Mouse (Mus musculus) CH12.LX (cell line): ENCODE data around the gene Trim12a. TPM values are rescaled to one million over a fixed set of nuclear protein-coding genes. Genes with fewer than 3 reads are reported as not detected.

Experiments used
- DNase-seq: peaks from one replicate; pipeline ENCODE4 v3.0.0-alpha.2; 2013; ENCODE audit errors: extremely low read depth
- H3K27ac ChIP-seq: 2 replicates; pipeline ENCODE4 v1.5.1; 2012; ENCODE audit warnings: low read depth, mild to moderate bottlenecking, control low read depth, moderate library complexity; ENCODE audit not compliant: insufficient read depth
- H3K27me3 ChIP-seq: replicated peaks from 2 replicates; pipeline ENCODE3; 2012; ENCODE audit warnings: inconsistent platforms
- H3K36me3 ChIP-seq, 2 experiments: replicated peaks in 1 of 2; 2 replicates each; pipeline versions ENCODE3 to v1.6.1; 2012; ENCODE audit warnings: inconsistent platforms in 1 of 2, low read length in 1 of 2, mild to moderate bottlenecking in 1 of 2, mixed read lengths in 1 of 2, moderate library complexity in 1 of 2; ENCODE audit not compliant: control insufficient read depth in 1 of 2, insufficient read depth in 1 of 2
- H3K4me1 ChIP-seq, 2 experiments: 2 replicates each; pipeline ENCODE4 v1.6.1; 2012; ENCODE audit warnings: inconsistent platforms in 1 of 2, moderate library complexity in 1 of 2; ENCODE audit not compliant: insufficient read depth in 2 of 2, control insufficient read depth in 1 of 2
- H3K4me2 ChIP-seq: 2 replicates; pipeline ENCODE4 v1.6.1; 2012; ENCODE audit warnings: low read depth, mild to moderate bottlenecking, control low read depth; ENCODE audit not compliant: poor library complexity, insufficient read depth, severe bottlenecking
- H3K4me3 ChIP-seq, 3 experiments: fragments of 150-350 bp in 1 of 3; sonication (generic) in 1 of 3; replicated peaks in 1 of 3; 2 replicates each; pipeline versions ENCODE3 to v1.5.1; 2011 to 2012; ENCODE audit warnings: low read depth in 2 of 3, low read length in 2 of 3, mild to moderate bottlenecking in 2 of 3, moderate library complexity in 2 of 3, control low read depth in 1 of 3, improper control_type of control experiment in 1 of 3, inconsistent platforms in 1 of 3, mixed read lengths in 1 of 3; ENCODE audit not compliant: poor library complexity in 1 of 3
- H3K79me2 ChIP-seq: replicated peaks from 2 replicates; pipeline ENCODE4 v1.6.1; 2012; ENCODE audit warnings: mild to moderate bottlenecking, moderate library complexity; ENCODE audit not compliant: control insufficient read depth, poor library complexity, insufficient read depth, severe bottlenecking; ENCODE audit errors: extremely low read depth
- H3K9ac ChIP-seq: 2 replicates; pipeline ENCODE4 v1.6.1; 2012; ENCODE audit warnings: low read depth, mild to moderate bottlenecking, control low read depth, moderate library complexity; ENCODE audit not compliant: insufficient read depth
- H3K9me3 ChIP-seq: replicated peaks from 2 replicates; pipeline ENCODE3; 2012; ENCODE audit warnings: low read length, inconsistent platforms, mixed read lengths
- CHD1 ChIP-seq: IDR thresholded peaks from 2 replicates; pipeline ENCODE4 v1.6.1; 2012; ENCODE audit warnings: low read depth, low read length, improper control_type of control experiment, inconsistent platforms
- E2F4 ChIP-seq: IDR thresholded peaks from 2 replicates; pipeline ENCODE4 v1.6.1; 2011; ENCODE audit warnings: low read depth, low read length, improper control_type of control experiment; ENCODE audit not compliant: insufficient replicate concordance
- ETS1 ChIP-seq: conservative IDR thresholded peaks from 2 replicates; pipeline ENCODE4 v1.6.1; 2012; ENCODE audit warnings: low read depth, mild to moderate bottlenecking, inconsistent platforms, low read length, improper control_type of control experiment, moderate library complexity
- HCFC1 ChIP-seq: IDR thresholded peaks from 2 replicates; pipeline ENCODE4 v1.6.1; 2012; ENCODE audit warnings: low read depth, mild to moderate bottlenecking, inconsistent platforms, low read length, improper control_type of control experiment
- KAT2A ChIP-seq: IDR thresholded peaks from 2 replicates; pipeline ENCODE4 v1.6.1; 2012; ENCODE audit warnings: low read length, improper control_type of control experiment, inconsistent platforms; ENCODE audit not compliant: insufficient replicate concordance
- MAFK ChIP-seq: IDR thresholded peaks from 2 replicates; pipeline ENCODE4 v1.6.1; 2011; ENCODE audit warnings: low read length, improper control_type of control experiment; ENCODE audit not compliant: insufficient replicate concordance
- MAZ ChIP-seq: IDR thresholded peaks from 2 replicates; pipeline ENCODE4 v1.6.1; 2012; ENCODE audit warnings: low read depth, mild to moderate bottlenecking, inconsistent platforms, low read length, improper control_type of control experiment, moderate library complexity
- MEF2A ChIP-seq: IDR thresholded peaks from 2 replicates; pipeline ENCODE4 v1.6.1; 2014; ENCODE audit warnings: low read depth, mild to moderate bottlenecking, inconsistent platforms, low read length, improper control_type of control experiment, borderline replicate concordance
- MYC ChIP-seq: IDR thresholded peaks from 2 replicates; pipeline ENCODE4 v1.6.1; 2011; ENCODE audit warnings: low read depth, mild to moderate bottlenecking, improper control_type of control experiment, low read length
- NRF1 ChIP-seq: IDR thresholded peaks from 2 replicates; pipeline ENCODE4 v1.6.1; 2014; ENCODE audit warnings: low read depth, mild to moderate bottlenecking, inconsistent platforms, low read length, improper control_type of control experiment, moderate library complexity
- SIN3A ChIP-seq: IDR thresholded peaks from 2 replicates; pipeline ENCODE4 v1.6.1; 2012; ENCODE audit warnings: low read length, improper control_type of control experiment, inconsistent platforms
- SMC3 ChIP-seq: IDR thresholded peaks from 2 replicates; pipeline ENCODE4 v1.6.1; 2011; ENCODE audit warnings: low read depth, low read length, improper control_type of control experiment
- TCF12 ChIP-seq: IDR thresholded peaks from 2 replicates; pipeline ENCODE4 v1.6.1; 2014; ENCODE audit warnings: low read depth, mild to moderate bottlenecking, inconsistent platforms, low read length, improper control_type of control experiment
- UBTF ChIP-seq: IDR thresholded peaks from 2 replicates; pipeline ENCODE4 v1.6.1; 2012; ENCODE audit warnings: low read depth, mild to moderate bottlenecking, inconsistent platforms, low read length, improper control_type of control experiment, moderate library complexity
- USF2 ChIP-seq: conservative IDR thresholded peaks from 2 replicates; pipeline ENCODE4 v1.6.1; 2011; ENCODE audit warnings: low read depth, low read length, improper control_type of control experiment
- ZNF384 ChIP-seq: IDR thresholded peaks from 2 replicates; pipeline ENCODE4 v1.6.1; 2012; ENCODE audit warnings: low read depth, low read length, improper control_type of control experiment, inconsistent platforms
- dilution Hi-C: fragments of 300-500 bp; cut with MboI; formaldehyde crosslinking; loops from 2 replicates; pipeline ENCODE4 v1.14.3; 2020; ENCODE audit warnings: low sequenced_read_pairs; ENCODE audit not compliant: extremely low pct_unique_long_range_greater_than_20kb, extremely low pct_ligation_motif_present
- in situ Hi-C: fragments of 300-500 bp; cut with MboI; formaldehyde crosslinking; loops from 3 replicates; pipeline ENCODE4 v1.14.3; 2019; ENCODE audit warnings: low sequenced_read_pairs, low pct_ligation_motif_present, low pct_unique_long_range_greater_than_20kb, mixed read lengths
- polyA plus RNA-seq: library from polyadenylated mRNA; unstranded; fragments of >175 nt; gene quantifications from 2 replicates; pipeline ENCODE4 v1.2.1, GENCODE M21; 2012; ENCODE audit warnings: low read depth; ENCODE audit not compliant: insufficient read length
- total RNA-seq, 2 experiments: library from RNA; depleted of rRNA; stranded (reverse); fragments of 300-350 nt in 1 of 2; fragments of >200 nt in 1 of 2; gene quantifications; 2 replicates each; pipeline ENCODE4 v1.2.3; 2012 to 2014

The Trim12a gene
- total and polyA plus RNA-seq, 3 experiments = 14.6 to 33.4 (median 18.3) TPM

DNA sequence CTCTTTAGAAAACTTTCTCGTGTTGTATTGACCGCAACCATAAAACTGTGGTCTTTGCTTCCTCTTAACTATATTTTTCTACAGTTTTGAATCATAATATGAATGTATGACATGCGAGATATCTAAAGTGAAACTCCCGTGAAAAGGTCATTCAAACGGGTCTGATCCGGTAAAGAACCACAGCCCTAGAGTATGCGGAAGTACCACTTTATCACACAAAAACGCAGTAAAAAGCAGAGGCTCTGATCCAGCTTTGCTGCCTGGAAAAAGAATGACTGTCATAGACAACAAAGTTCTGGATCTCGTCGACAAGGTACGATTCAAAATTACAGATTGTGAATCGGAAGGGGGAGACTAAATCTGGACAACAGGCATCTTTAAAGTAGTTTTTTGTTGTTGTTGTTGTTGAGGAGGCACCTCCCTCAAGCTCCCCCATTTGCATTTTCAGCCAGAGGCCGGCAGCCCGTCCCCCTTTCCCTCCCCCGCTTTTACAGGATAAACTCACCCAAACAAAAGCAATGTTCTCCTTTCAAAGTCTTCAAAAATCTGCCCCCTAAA is 391 bp downstream of the Trim12a start (continued):
- TF ChIP-seq ETS1 (peak; percentile 67), SMC3 (no peak), KAT2A (no peak), HCFC1 (no peak), MAFK (peak; percentile 55; the same call in 1 of the 2 replicates)

GRCm38 (mm10) chr7:104291638-104292400 is 23.4 kb downstream of the Trim12a start:
- no peak overlapping the region for H3K9ac ChIP-seq
- dilution Hi-C loops (no loop called here), in situ Hi-C loops (no loop called here)
- H3K4me2 ChIP-seq = no peak overlapping the region
- H3K9me3 ChIP-seq = no peaks in the 10 kb centered on the region
- no peaks in the 10 kb centered on the region for H3K79me2 ChIP-seq
- H3K27me3 ChIP-seq = no peaks in the 10 kb centered on the region
- H3K36me3 ChIP-seq = no peaks in the 10 kb centered on the region
- peaks cover 26 to 59% of the 10 kb centered on the region in 2 experiments for H3K4me1 ChIP-seq
- no peak for TF ChIP-seq SIN3A
- peak; percentile 54; the same call in 1 of the 2 replicates for TF ChIP-seq ZNF384
- TF ChIP-seq TCF12 = no peak
- no peak for TF ChIP-seq MYC
- no peak for TF ChIP-seq MEF2A
- TF ChIP-seq, all 38 proteins: peak for 1
- DNase-seq = no peak
- Histone ChIP-seq H3K4me3 (no peak overlapping the region), H3K27ac (no peak overlapping the region)

DNA sequence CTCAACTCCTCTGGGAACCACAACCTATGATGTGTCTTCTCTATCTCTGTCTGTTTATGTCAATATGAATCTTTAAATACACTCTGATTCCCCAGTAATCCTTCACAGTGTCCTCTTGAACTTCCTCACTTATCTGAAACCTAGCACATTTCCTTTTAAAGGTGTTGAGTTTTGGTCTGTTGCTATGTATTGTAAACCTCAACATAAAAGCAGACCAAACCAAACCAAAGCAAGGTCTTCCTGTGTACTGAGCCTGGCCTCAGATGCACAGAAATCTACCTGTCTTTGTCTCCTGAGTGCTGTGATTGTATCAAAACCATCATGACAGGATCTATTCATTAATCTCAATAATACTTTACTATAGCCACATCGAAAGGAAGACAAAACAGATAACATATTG is 24.6 kb downstream of the Trim12a start:
- no peak for DNase-seq
- Histone ChIP-seq H3K4me1 (peaks cover 20 to 53% of the 10 kb centered on the region in 2 experiments), H3K4me3 (no peak overlapping the region), H3K27me3 (no peaks in the 10 kb centered on the region), H3K27ac (no peak overlapping the region), H3K79me2 (no peaks in the 10 kb centered on the region), H3K9ac (no peak overlapping the region), H3K36me3 (no peaks in the 10 kb centered on the region), H3K4me2 (no peak overlapping the region), H3K9me3 (no peaks in the 10 kb centered on the region)
- dilution Hi-C loops = no loop called here
- in situ Hi-C loops = no loop called here
- TF ChIP-seq MAZ (no peak), UBTF (no peak), ZNF384 (no peak), E2F4 (no peak), NRF1 (no peak), HCFC1 (no peak), USF2 (no peak), CHD1 (no peak)
